Mouse (Mus musculus) urinary bladder, postnatal 25 days (tissue): Measurements from ENCODE around the gene Hsf5.

Source experiments
- DNase-seq: peaks from one replicate; pipeline ENCODE4 v3.0.0; 2022; ENCODE audit warnings: low spot score

The Hsf5 gene

GRCm38 (mm10) chr11:87639206-87639605 is 22.2 kb downstream of the Hsf5 start:
- DNase-seq, result peak; percentile 58

GRCm38 (mm10) chr11:87642865-87643264 is 25.9 kb downstream of the Hsf5 start:
- no peak for DNase-seq

- no peak for DNase-seq
Measured at GRCm38 (mm10) chr11:87654693-87655092, 37.7 kb downstream of the Hsf5 start.

GRCm38 (mm10) chr11:87659216-87659615 is 42.3 kb downstream of the Hsf5 start:
- no peak for DNase-seq

- DNase-seq, result peak; percentile 77
Measured at GRCm38 (mm10) chr11:87662407-87662806, 45.4 kb downstream of the Hsf5 start, which contains the start of gene Rnf43. Gene Rnf43 (plus strand): TSS chr11:87662722.

- DNase-seq, result no peak
Measured at GRCm38 (mm10) chr11:87662822-87663221, 45.9 kb downstream of the Hsf5 start.

GRCm38 (mm10) chr11:87663948-87664347 is 47.0 kb downstream of the Hsf5 start:
- no peak for DNase-seq

GRCm38 (mm10) chr11:87664521-87664920 is 47.6 kb downstream of the Hsf5 start:
- DNase-seq, result no peak

GRCm38 (mm10) chr11:87665224-87665623 is 48.3 kb downstream of the Hsf5 start:
- DNase-seq, result no peak

GRCm38 (mm10) chr11:87665658-87666057 is 48.7 kb downstream of the Hsf5 start:
- no peak for DNase-seq

GRCm38 (mm10) chr11:87666256-87667035 is 49.5 kb downstream of the Hsf5 start:
- DNase-seq, result no peak

- no peak for DNase-seq
Measured at GRCm38 (mm10) chr11:87667107-87668090, 50.4 kb downstream of the Hsf5 start.

GRCm38 (mm10) chr11:87673282-87673681 is 56.3 kb downstream of the Hsf5 start:
- no peak for DNase-seq

- DNase-seq, result no peak
Measured at GRCm38 (mm10) chr11:87675606-87676005, 58.6 kb downstream of the Hsf5 start.

GRCm38 (mm10) chr11:87677756-87678155 is 60.8 kb downstream of the Hsf5 start:
- DNase-seq, result no peak

GRCm38 (mm10) chr11:87678545-87678944 is 61.6 kb downstream of the Hsf5 start:
- DNase-seq, result no peak

GRCm38 (mm10) chr11:87678976-87679375 is 62.0 kb downstream of the Hsf5 start:
- DNase-seq, result no peak

GRCm38 (mm10) chr11:87680786-87681185 is 63.8 kb downstream of the Hsf5 start:
- DNase-seq, result no peak

- no peak for DNase-seq
Measured at GRCm38 (mm10) chr11:87682096-87682495, 65.1 kb downstream of the Hsf5 start.

- DNase-seq, result no peak
Measured at GRCm38 (mm10) chr11:87682838-87683571, 66.0 kb downstream of the Hsf5 start.

GRCm38 (mm10) chr11:87686407-87686806 is 69.4 kb downstream of the Hsf5 start:
- no peak for DNase-seq
